Mouse (Mus musculus) stomach, postnatal 0 days (tissue): ENCODE data around the gene Kirrel3. TPM values are rescaled to one million over a fixed set of nuclear protein-coding genes. Genes with fewer than 3 reads are reported as not detected.
A peak's percentile ranks its signal among the peaks of the same experiment; 100 is the strongest.

Source experiments
- ATAC-seq: fragments of 200-750 bp; cut with Nextera tagmentation; 2 replicates; pipeline ENCODE4 v1.8.0; 2017; ENCODE audit not compliant: low FRiP score, low TSS enrichment
- DNase-seq: peaks from one replicate; pipeline ENCODE4 v3.0.0-alpha.2; 2016; ENCODE audit warnings: low spot score
- H3K27ac ChIP-seq: fragments of 300-500 bp; sonication (generic); replicated peaks from 2 replicates; pipeline ENCODE4 v1.5.1; 2014; ENCODE audit warnings: mild to moderate bottlenecking, control low read depth
- H3K27me3 ChIP-seq: fragments of 300-500 bp; sonication (generic); 2 replicates; pipeline ENCODE4 v1.6.1; 2014; ENCODE audit warnings: low read length; ENCODE audit not compliant: control insufficient read depth, insufficient read depth
- H3K36me3 ChIP-seq: fragments of 300-500 bp; sonication (generic); 2 replicates; pipeline ENCODE4 v1.6.1; 2014; ENCODE audit warnings: low read length, mixed read lengths; ENCODE audit not compliant: control insufficient read depth, insufficient read depth
- H3K4me1 ChIP-seq: fragments of 300-500 bp; sonication (generic); replicated peaks from 2 replicates; pipeline ENCODE4 v1.6.1; 2014; ENCODE audit warnings: antibody characterized with exemption; ENCODE audit not compliant: control insufficient read depth, insufficient read depth
- H3K4me2 ChIP-seq: fragments of 300-500 bp; sonication (generic); replicated peaks from 2 replicates; pipeline ENCODE4 v1.6.1; 2014; ENCODE audit warnings: low read depth, mild to moderate bottlenecking, control low read depth, moderate library complexity
- H3K4me3 ChIP-seq: fragments of 300-500 bp; sonication (generic); 2 replicates; pipeline ENCODE4 v1.5.1; 2014; ENCODE audit warnings: low read depth, low read length, control low read depth
- H3K9ac ChIP-seq: fragments of 300-500 bp; sonication (generic); 2 replicates; pipeline ENCODE4 v1.6.1; 2014; ENCODE audit warnings: mild to moderate bottlenecking, low read length, control low read depth, mixed read lengths
- H3K9me3 ChIP-seq: fragments of 300-500 bp; sonication (generic); 2 replicates; pipeline ENCODE4 v1.6.1; 2016; ENCODE audit warnings: low read length; ENCODE audit not compliant: control insufficient read depth
- CTCF ChIP-seq: IDR thresholded peaks from 2 replicates; pipeline ENCODE4 v1.5.1; 2016; ENCODE audit warnings: antibody characterized with exemption, low read depth, mild to moderate bottlenecking, moderate library complexity
- EP300 ChIP-seq: optimal IDR thresholded peaks from 2 replicates; pipeline ENCODE3; 2016; ENCODE audit warnings: antibody characterized with exemption
- WGBS: fragments of 180-500 bp; shearing (Covaris S2); extraction: QIAGEN DNeasy Blood & Tissue Kit; methylation state at CpG from one replicate; pipeline ENCODE4 v1.1.7; 2014; 5-methylcytosine and 5-hydroxymethylcytosine counted together
- polyA plus RNA-seq: library from polyadenylated mRNA; unstranded; fragments of >200 nt; fragmentation: Nextera tagmentation; extraction: Ambion mirVana; gene quantifications from 2 replicates; pipeline ENCODE4 v1.2.1, GENCODE M21; 2015

The Kirrel3 gene
- polyA plus RNA-seq, 1 experiment from 2014 or later = 1.4 TPM

DNA sequence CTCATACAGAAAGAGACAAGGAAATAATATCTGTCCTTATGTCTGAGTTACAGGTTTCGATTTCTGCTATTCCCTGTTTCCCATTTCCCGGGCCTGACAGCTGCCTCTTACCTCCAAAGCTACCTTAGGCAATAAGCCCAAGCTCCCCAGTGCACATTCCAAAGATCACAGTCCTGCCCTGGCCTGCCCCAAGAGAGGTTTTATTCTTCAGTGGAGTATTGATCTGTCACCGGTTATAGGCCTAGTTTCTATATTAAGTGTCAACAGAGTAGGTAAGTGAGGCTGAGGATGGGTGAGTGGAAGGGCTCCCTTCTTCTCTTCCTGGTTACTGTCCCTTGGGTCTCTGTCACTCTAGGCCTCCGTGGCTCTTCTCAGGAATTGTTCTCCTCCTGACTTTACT lies 249.3 kb downstream of the Kirrel3 start:
- no peak for ATAC-seq
- WGBS = 70% methylated on average over 4 of the region's 4 CpGs
- H3K4me3 ChIP-seq = no peak overlapping the region
- H3K9me3 ChIP-seq = no peaks in the 10 kb centered on the region
- no peaks in the 10 kb centered on the region for H3K4me1 ChIP-seq
- no peaks in the 10 kb centered on the region for H3K36me3 ChIP-seq
- H3K9ac ChIP-seq = no peak overlapping the region
- no peaks in the 10 kb centered on the region for H3K27me3 ChIP-seq
- no peak overlapping the region for H3K4me2 ChIP-seq
- TF ChIP-seq EP300 (no peak), CTCF (no peak)
- no peak for DNase-seq
- H3K27ac ChIP-seq = no peak overlapping the region

DNA sequence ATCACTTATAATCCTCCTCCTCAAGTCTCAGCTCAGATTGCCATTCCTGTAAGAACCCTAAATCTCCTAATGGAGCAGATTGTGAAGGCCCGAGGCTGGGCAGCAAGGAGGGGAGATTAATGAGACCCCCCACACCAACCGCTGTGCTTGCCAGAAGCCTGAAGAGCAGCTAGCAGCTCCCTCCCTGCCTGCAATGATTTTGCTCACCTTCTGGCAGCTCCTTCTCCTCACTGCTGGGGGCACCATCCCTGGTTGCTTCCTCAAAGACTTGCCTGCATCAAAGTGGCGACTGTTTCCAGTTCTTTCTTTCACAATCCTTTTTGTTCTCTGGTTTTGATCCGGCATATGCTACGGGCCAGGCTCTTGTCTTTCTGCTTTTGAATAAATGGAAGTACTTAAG lies 253.7 kb downstream of the Kirrel3 start:
- H3K4me2 ChIP-seq = no peak overlapping the region
- TF ChIP-seq EP300 (no peak), CTCF (no peak)
- no peak overlapping the region for H3K9ac ChIP-seq
- ATAC-seq = no peak
- H3K9me3 ChIP-seq = no peaks in the 10 kb centered on the region
- H3K4me1 ChIP-seq = no peaks in the 10 kb centered on the region
- no peak overlapping the region for H3K4me3 ChIP-seq
- WGBS = 60% methylated on average over 5 of the region's 5 CpGs
- H3K27ac ChIP-seq = no peak overlapping the region
- H3K36me3 ChIP-seq = no peaks in the 10 kb centered on the region
- no peaks in the 10 kb centered on the region for H3K27me3 ChIP-seq
- DNase-seq = no peak

GRCm38 (mm10) chr9:34740814-34741213 lies 255.1 kb downstream of the Kirrel3 start:
- WGBS = 89% methylated on average over 3 of the region's 3 CpGs

GRCm38 (mm10) chr9:34748003-34748402 lies 262.3 kb downstream of the Kirrel3 start:
- Histone ChIP-seq H3K4me3 (no peak overlapping the region), H3K9me3 (no peaks in the 10 kb centered on the region), H3K36me3 (no peaks in the 10 kb centered on the region), H3K4me1 (peaks cover 2% of the 10 kb centered on the region; the same call in 1 of the 2 replicates), H3K4me2 (no peak overlapping the region), H3K27me3 (no peaks in the 10 kb centered on the region), H3K9ac (no peak overlapping the region), H3K27ac (no peak overlapping the region)
- WGBS = 28% methylated on average over 2 of the region's 2 CpGs
- no peak for ATAC-seq
- DNase-seq = no peak
- TF ChIP-seq CTCF (peak; percentile 66), EP300 (no peak)

More at GRCm38 (mm10) chr9:34740814-34741213, 255.1 kb downstream of the Kirrel3 start:
- Histone ChIP-seq H3K4me3 (no peak overlapping the region), H3K9me3 (no peaks in the 10 kb centered on the region), H3K9ac (no peak overlapping the region), H3K36me3 (no peaks in the 10 kb centered on the region), H3K4me2 (no peak overlapping the region), H3K27me3 (no peaks in the 10 kb centered on the region), H3K4me1 (no peaks in the 10 kb centered on the region), H3K27ac (no peak overlapping the region)
- ATAC-seq (no peak), DNase-seq (no peak)
- TF ChIP-seq EP300 = no peak
- TF ChIP-seq CTCF = no peak

GRCm38 (mm10) chr9:34749161-34749560 lies 263.5 kb downstream of the Kirrel3 start:
- ATAC-seq = no peak
- Histone ChIP-seq H3K9ac (no peak overlapping the region), H3K4me3 (no peak overlapping the region), H3K36me3 (no peaks in the 10 kb centered on the region), H3K27me3 (no peaks in the 10 kb centered on the region), H3K4me2 (no peak overlapping the region), H3K27ac (no peak overlapping the region), H3K4me1 (peaks cover 2% of the 10 kb centered on the region; the same call in 1 of the 2 replicates), H3K9me3 (no peaks in the 10 kb centered on the region)
- WGBS = 87% methylated on average over 7 of the region's 7 CpGs
- no peak for DNase-seq
- TF ChIP-seq CTCF (no peak), EP300 (no peak)

DNA sequence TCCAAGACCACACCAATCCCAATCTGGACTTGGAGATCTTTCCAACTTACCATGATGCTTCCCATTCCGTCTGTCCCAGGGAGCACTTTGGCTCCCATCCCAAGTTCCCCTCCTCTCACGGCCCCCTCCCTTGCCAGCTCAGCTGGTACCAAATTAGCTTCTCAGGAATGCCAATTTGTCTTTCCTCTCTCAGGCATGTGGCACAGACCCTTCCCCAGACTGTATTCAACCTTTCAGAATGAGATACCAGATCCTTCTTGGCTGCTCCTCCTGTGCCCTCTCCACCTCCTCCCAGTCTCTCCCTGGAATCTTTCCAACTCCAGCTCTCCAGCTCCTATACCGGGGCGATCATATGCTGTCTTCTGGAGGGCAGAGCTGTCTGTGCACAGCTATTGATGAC lies 264.2 kb downstream of the Kirrel3 start:
- Histone ChIP-seq H3K36me3 (no peaks in the 10 kb centered on the region), H3K4me3 (no peak overlapping the region), H3K9me3 (no peaks in the 10 kb centered on the region), H3K27ac (no peak overlapping the region), H3K4me1 (peaks cover 2% of the 10 kb centered on the region; the same call in 1 of the 2 replicates), H3K27me3 (no peaks in the 10 kb centered on the region), H3K4me2 (no peak overlapping the region), H3K9ac (no peak overlapping the region)
- ATAC-seq (no peak), DNase-seq (no peak)
- WGBS = 53% methylated on average over 4 of the region's 4 CpGs
- no peak for TF ChIP-seq CTCF
- no peak for TF ChIP-seq EP300
